Mouse (Mus musculus) thymus, adult 2 months (tissue): Measurements from ENCODE around the gene Vstm2l.

Experiments
- CTCF ChIP-seq: fragments of 200-500 bp; IDR thresholded peaks from 2 replicates; pipeline ENCODE4 v1.5.1; 2012; ENCODE audit warnings: mild to moderate bottlenecking, control low read depth, low read length, moderate library complexity, borderline replicate concordance; ENCODE audit not compliant: control insufficient read depth, poor library complexity, insufficient read depth; ENCODE audit errors: extremely low read depth
- POLR2A ChIP-seq: fragments of 200-500 bp; IDR thresholded peaks from 2 replicates; pipeline ENCODE4 v1.6.1; 2012; ENCODE audit warnings: mild to moderate bottlenecking, low read length, control low read depth, moderate library complexity; ENCODE audit not compliant: control insufficient read depth, poor library complexity, insufficient read depth; ENCODE audit errors: extremely low read depth

GRCm38 (mm10) chr2:157970124-157970523 lies 55.7 kb downstream of the Vstm2l start:
- TF ChIP-seq POLR2A (no peak), CTCF (no peak)
